Mouse (Mus musculus) MEL (cell line): ENCODE data around the gene Ctnnbip1.

Source experiments
- BHLHE40 ChIP-seq: IDR thresholded peaks from 2 replicates; pipeline ENCODE4 v1.6.1; 2012; ENCODE audit warnings: low read depth, mild to moderate bottlenecking, inconsistent platforms, low read length, improper control_type of control experiment, borderline replicate concordance
- CHD2 ChIP-seq: IDR thresholded peaks from 2 replicates; pipeline ENCODE4 v1.6.1; 2011; ENCODE audit warnings: low read length, improper control_type of control experiment
- CTCF ChIP-seq, 3 experiments: IDR thresholded peaks in 2 of 3; conservative IDR thresholded peaks in 1 of 3; 2 replicates each; pipeline ENCODE4 v1.5.1; 2011 to 2012; ENCODE audit warnings: low read length in 3 of 3, low read depth in 2 of 3, mild to moderate bottlenecking in 2 of 3, improper control_type of control experiment in 1 of 3, inconsistent platforms in 1 of 3, mixed read lengths in 1 of 3, moderate library complexity in 1 of 3; ENCODE audit not compliant: control insufficient read depth in 1 of 3, insufficient read depth in 1 of 3, poor library complexity in 1 of 3, severe bottlenecking in 1 of 3
- ETS1 ChIP-seq: IDR thresholded peaks from 2 replicates; pipeline ENCODE4 v1.6.1; 2012; ENCODE audit warnings: low read depth, mild to moderate bottlenecking, inconsistent platforms, low read length, improper control_type of control experiment, moderate library complexity
- POLR2A ChIP-seq, 2 experiments: IDR thresholded peaks; 2 replicates each; pipeline ENCODE4 v1.6.1; 2011 to 2012; ENCODE audit warnings: low read length in 2 of 2, mild to moderate bottlenecking in 2 of 2, control low read depth in 1 of 2, improper control_type of control experiment in 1 of 2, low read depth in 1 of 2, moderate library complexity in 1 of 2; ENCODE audit not compliant: control insufficient read depth in 1 of 2, insufficient read depth in 1 of 2, poor library complexity in 1 of 2
- RAD21 ChIP-seq: IDR thresholded peaks from 2 replicates; pipeline ENCODE4 v1.6.1; 2011; ENCODE audit warnings: mild to moderate bottlenecking, low read depth, low read length, improper control_type of control experiment
- RCOR1 ChIP-seq: IDR thresholded peaks from 2 replicates; pipeline ENCODE4 v1.6.1; 2012; ENCODE audit warnings: low read depth, mild to moderate bottlenecking, inconsistent platforms, low read length, improper control_type of control experiment
- SIN3A ChIP-seq: IDR thresholded peaks from 2 replicates; pipeline ENCODE4 v1.6.1; 2012; ENCODE audit warnings: low read length, improper control_type of control experiment, inconsistent platforms
- TBP ChIP-seq: IDR thresholded peaks from 2 replicates; pipeline ENCODE4 v1.8.0; 2011; ENCODE audit warnings: low read depth, low read length, improper control_type of control experiment
- UBTF ChIP-seq: IDR thresholded peaks from 2 replicates; pipeline ENCODE4 v1.6.1; 2012; ENCODE audit warnings: low read depth, mild to moderate bottlenecking, inconsistent platforms, low read length, improper control_type of control experiment, moderate library complexity, borderline replicate concordance; ENCODE audit not compliant: insufficient read depth
- USF1 ChIP-seq: IDR thresholded peaks from 2 replicates; pipeline ENCODE4 v1.6.1; 2014; ENCODE audit warnings: low read depth, mild to moderate bottlenecking, inconsistent platforms, low read length, improper control_type of control experiment, moderate library complexity
- ZMIZ1 ChIP-seq: IDR thresholded peaks from 2 replicates; pipeline ENCODE4 v1.6.1; 2012; ENCODE audit warnings: low read depth, mild to moderate bottlenecking, inconsistent platforms, low read length, improper control_type of control experiment, moderate library complexity

GRCm38 (mm10) chr4:149539441-149539840, 21.4 kb downstream of the Ctnnbip1 start:
- no peak for TF ChIP-seq CTCF (IDR thresholded peaks at IDR 0.05 in 2 of 3, conservative IDR thresholded peaks at IDR 0.05 in 1 of 3; ENCODE audit: control insufficient read depth in 1 of 3, insufficient read depth in 1 of 3, low read depth in 2 of 3, low read length in 3 of 3, poor library complexity in 1 of 3, severe bottlenecking in 1 of 3)
- TF ChIP-seq UBTF = no peak
- TF ChIP-seq BHLHE40 = no peak
- TF ChIP-seq SIN3A = no peak
- no peak for TF ChIP-seq RCOR1
- no peak for TF ChIP-seq CHD2
- no peak for TF ChIP-seq TBP
- no peak for TF ChIP-seq ETS1
- TF ChIP-seq POLR2A (IDR thresholded peaks at IDR 0.05; ENCODE audit: control insufficient read depth in 1 of 2, insufficient read depth in 1 of 2, low read depth in 1 of 2, low read length in 2 of 2, poor library complexity in 1 of 2) = no peak
- TF ChIP-seq ZMIZ1 = no peak
- no peak for TF ChIP-seq USF1
- TF ChIP-seq RAD21 = no peak
